Mouse (Mus musculus): ENCODE measurements around the gene Atp6v1fnb. TPM values are rescaled to one million over a fixed set of nuclear protein-coding genes. Genes with fewer than 3 reads are reported as not detected.

The Atp6v1fnb gene
- total RNA-seq (2014; fragmentation: Nextera tagmentation) = not detected in 2 replicates
- total RNA-seq (2017) = not detected in 2 replicates

DNA sequence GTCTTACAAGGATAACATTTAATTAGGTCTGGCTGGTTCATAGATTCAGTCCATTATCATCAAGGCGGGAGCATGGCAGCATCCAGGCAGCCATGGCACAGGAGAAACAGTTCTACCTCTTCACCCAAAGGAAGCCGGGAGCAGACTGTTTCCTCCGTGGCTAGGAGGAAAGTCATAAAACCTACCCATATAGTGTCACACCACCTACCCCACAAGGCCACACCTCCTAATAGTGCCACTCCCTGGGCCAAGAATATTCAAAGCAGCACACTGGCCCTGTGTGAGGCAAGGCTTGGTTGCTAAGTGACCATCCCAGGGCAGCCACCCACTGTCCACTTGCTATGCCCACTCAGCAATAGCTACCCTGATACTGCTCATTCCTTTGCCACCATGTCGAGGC is at the start of gene Atp6v1fnb:
Atp6v1fnb (plus strand) TSS at position 301 of the 400 bp plus-strand sequence.
- ATAC-seq (replicated peaks; ENCODE audit: low FRiP score, low TSS enrichment, poor library complexity, severe bottlenecking) = no peak

DNA sequence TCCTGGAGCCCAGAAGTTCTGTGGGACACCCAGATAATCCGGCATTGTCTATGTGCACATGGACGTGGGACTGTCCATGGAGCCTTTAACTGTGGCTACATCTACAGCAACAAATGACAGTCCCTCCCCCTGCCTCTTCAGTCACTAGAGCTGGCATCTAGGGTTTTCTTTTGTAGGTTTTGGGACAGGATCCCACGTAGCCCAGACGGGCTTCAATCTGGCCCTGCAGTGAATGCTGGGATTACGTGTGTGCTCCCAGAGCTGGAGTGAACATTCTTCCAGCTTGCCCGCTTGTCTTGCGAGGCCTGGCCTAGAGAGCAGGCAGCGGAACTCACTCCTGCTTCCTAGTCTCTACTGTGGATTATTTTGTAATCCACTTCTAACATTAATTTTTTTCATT is 46.1 kb upstream of the Atp6v1fnb start:
- ATAC-seq (replicated peaks; ENCODE audit: low FRiP score, low TSS enrichment, poor library complexity, severe bottlenecking) = no peak

DNA sequence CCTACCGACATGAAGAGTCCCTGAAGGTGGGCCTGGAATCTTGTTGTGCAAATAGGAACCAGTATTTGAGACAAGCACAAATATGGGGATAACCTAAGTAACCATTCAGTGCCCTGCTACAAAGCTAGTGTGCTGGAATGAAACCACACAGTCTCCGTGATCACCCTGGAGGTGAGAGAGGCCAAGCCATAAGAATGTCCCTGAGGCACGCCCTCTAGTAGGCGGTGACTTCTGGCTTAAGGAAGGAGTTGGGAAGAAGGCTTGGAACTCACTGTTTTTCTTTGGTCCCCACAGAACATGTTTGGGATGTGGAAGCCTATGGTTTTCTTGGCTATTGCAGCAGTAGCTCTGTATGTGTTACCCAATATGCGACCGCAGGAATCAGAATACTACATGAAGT is 44.9 kb upstream of the Atp6v1fnb start:
- no peak for ATAC-seq (replicated peaks; ENCODE audit: low FRiP score, low TSS enrichment, poor library complexity, severe bottlenecking)

DNA sequence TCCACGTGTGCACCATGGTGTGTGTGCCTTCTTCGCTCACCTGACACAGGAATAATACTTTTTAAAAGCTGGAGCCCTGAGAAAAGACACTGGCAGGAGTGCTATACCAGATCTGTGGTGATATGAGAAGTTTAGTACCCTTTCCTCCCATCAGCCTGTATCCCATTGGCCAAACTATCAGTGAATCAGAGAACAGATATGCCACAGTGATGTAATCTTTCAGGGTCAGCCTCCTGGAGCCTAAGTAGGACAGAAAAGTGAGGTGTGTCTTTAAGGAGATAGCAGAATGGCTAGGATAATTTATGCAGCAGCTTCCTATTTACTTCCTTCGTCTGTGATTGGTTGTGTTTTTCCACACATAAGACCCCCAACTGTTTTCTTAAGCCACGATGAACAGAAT is 43.1 kb upstream of the Atp6v1fnb start:
- ATAC-seq (replicated peaks; ENCODE audit: low FRiP score, low TSS enrichment, poor library complexity, severe bottlenecking) = no peak

DNA sequence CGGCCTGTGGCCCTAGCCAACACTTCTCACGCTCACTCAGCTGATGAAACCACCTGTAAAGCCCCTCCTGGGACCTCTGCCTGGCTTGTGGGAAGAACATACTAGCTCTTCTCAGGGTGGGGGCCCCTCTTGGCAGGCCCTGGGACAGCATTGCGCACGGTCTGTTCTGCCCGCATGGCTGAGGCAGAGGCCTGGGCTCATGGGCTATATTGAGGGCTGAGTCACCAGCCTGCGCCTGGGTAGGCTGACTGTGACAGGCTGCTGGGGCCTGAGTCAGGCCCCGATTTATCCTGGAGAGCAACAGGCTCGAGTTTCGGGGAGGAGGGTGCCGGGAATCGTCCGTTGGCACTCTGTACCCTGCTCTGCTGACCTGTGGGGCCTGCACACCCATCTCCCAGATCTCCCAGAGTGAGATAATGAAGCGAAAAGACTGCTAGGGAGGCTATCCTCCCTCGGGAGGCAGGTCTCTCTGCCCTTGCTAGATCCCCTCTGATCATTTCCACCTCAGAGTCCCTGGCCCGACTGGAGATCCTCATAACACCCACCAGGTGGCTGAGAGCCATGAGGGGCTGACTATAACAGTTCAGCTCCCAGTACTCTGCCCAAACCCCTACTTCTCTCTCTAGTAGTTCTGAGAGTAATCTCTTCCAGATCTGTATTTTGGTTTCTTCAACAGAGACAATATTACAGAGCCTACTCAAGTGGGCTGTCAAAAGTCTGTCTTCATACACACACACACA is 40.4 kb upstream of the Atp6v1fnb start:
- ATAC-seq (replicated peaks; ENCODE audit: low FRiP score, low TSS enrichment, poor library complexity, severe bottlenecking) = no peak

DNA sequence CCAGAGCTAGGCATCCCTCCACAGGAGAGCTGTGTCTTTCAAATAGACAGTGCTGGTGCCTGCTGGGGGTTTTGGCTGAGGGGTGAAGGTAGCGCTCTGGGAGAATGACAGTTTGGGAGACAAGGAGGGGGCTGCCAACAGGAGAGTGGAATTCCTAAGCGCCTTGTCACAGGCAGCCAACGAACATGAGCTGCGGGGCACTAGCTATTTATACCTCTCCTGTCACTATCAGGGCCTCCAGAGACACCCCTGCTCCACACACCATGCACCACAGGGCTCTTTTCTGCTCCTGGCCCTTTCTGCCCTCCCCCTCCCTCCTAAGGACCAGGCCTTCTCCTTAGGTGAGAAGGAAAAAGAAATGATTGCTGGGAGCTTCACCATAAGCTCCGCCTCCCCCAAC is 39.8 kb upstream of the Atp6v1fnb start:
- ATAC-seq (replicated peaks; ENCODE audit: low FRiP score, low TSS enrichment, poor library complexity, severe bottlenecking) = no peak

DNA sequence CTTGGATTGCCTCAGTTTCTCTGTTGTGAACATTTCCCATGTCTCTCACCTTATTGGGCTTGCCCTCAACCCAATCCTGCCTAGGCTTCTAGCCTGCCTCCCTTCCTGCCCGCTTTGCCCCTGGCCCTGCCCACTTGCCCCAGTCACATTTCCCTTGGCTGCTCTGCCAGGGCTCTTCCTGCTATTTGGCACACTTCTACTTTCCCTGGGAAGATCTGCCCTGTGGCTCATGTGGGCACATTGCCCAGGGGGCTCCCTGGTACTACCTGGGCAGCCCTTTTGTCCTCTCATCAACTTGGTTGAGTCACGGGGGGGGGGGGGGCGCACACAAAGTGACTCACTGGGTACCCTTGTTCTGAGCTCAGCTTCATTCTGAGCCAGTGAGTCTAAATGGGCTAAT is 39.1 kb upstream of the Atp6v1fnb start:
- ATAC-seq (replicated peaks; ENCODE audit: low FRiP score, low TSS enrichment, poor library complexity, severe bottlenecking) = no peak

DNA sequence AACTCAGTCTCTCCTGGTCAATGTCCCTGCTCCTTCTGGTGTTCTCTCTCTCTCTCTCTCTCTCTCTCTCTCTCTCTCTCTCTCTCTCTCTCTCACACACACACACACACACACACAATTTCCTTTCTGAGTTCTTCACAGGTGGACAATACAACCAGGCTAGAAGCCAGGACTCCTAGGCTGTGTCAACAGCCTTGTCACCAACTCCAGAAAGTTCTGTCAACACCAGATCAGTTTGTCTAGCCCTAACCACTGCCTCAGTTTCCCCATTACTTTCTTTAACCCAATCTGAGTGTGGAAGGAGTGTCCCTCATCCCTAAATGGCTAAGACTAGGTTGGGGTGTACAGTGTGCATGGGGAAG is 38.6 kb upstream of the Atp6v1fnb start:
- ATAC-seq (replicated peaks; ENCODE audit: low FRiP score, low TSS enrichment, poor library complexity, severe bottlenecking) = no peak

DNA sequence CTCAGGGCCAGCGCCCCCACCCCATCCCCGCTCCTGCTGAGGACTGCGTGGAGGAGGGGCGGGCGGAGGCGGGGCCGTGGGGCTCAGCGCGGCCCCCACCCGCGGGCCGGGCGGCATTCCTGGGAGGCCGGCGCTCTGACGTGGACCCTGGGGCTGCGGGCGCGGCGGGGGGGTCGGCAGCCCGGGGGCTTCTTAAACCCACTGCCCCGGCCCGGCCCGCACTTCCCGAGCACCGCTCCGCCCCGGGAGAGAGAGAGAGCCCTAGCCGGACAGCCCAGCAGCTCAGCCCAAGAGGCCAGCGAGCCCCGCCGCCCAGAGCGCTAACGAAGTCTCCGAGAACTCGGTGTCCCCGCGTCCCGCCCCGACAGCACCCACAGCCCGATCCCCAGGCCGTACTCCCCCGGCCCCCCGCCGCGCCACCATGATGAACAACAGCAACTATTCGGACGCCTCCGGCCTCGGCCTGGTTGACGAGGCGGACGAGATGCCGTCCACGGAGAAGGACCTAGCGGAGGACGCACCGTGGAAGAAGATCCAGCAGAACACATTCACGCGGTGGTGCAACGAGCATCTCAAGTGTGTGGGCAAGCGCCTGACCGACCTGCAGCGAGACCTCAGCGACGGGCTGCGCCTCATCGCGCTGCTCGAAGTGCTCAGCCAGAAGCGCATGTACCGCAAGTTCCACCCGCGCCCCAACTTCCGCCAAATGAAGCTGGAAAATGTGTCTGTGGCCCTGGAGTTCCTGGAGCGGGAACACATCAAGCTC is 38.0 kb upstream of the Atp6v1fnb start, which contains the start of gene Flnc:
Flnc (plus strand) TSS at position 219 of the 766 bp plus-strand sequence.
- ATAC-seq (replicated peaks; ENCODE audit: low FRiP score, low TSS enrichment, poor library complexity, severe bottlenecking) = no peak

DNA sequence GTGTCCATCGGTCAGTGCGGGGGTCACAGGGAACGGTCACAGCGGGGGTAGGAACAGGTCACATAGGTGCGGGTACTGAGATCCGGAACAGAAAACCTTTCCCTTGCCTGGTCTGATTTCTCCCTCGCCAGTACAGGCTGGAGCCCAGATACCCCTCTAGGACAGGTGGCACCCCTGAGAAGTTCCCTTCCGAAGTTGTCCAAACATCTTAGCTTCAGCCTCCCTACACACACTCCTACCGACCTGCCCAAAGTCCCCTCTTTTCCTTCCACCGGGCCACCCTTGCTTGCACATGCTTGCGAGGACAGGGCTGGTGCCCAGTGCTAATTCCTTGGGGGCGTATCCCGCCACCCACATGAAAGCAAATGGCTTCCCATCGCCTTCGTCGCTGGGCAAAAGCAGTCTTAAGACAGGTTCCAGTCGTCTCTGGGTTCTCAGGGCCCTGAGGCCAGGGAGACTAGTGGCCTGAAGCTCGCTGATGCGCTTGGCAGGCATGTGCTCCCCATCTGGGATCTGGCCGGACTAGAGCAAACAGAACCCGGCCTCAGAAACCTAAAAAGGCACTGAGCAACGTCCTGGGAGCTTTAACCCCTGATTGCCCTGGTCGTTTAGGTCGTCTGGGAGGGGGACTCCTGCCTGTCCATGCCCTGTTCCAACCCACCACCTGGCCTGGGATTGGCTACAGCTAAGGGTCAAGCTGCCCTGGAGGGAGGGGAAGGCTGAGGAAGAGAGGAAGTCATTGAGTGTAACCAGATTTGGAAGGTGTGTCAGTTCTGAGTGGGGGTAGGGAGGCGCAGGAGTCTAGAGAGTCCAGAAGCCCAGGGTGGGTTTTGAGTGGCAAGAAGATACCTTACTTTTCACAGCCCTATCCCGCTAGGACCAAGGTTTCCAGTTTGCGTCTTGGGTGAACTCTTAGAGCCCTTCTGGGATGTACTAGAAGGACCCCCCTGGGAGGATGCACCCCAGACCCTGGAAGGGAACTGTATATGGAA is 37.1 kb upstream of the Atp6v1fnb start:
- ATAC-seq (replicated peaks; ENCODE audit: low FRiP score, low TSS enrichment, poor library complexity, severe bottlenecking) = no peak

DNA sequence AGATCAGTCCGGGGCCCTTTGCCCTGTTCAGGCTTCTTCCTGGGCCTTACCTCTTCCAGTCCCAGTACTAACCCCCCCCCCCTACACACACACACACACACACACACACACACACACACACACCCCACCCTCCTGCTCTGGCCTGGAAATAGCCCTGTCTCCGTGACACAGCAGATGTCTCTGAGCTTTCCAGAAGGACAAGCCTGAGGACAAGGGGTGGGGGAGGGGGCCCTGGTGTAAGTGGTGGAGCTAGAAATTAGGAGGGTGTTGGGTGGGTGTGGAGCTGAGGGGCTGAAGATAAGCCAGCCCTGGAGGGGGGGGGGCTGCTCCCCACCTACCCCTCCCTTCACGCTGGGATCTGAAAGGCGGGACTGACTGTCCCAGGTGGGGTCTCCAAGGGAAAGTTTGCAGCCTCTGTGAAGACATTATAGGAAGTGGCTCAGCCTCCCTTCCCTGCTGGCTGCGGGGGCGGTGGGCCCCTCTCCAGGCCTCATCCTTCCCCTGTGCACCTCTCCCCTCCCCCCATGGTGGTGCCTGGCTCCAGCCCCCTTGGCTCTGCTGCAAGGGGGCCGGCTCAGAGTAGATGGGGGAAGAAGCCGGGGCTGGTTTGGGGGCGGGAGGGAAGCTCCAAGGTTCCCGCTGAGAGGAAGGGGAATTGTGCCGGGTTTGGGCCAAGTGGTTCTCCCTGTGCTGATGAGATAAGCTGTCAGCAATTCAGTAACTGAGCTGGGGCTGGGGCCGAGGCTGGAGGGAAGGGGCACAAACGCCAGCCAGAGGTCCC is 36.1 kb upstream of the Atp6v1fnb start:
- ATAC-seq (replicated peaks; ENCODE audit: low FRiP score, low TSS enrichment, poor library complexity, severe bottlenecking) = no peak

DNA sequence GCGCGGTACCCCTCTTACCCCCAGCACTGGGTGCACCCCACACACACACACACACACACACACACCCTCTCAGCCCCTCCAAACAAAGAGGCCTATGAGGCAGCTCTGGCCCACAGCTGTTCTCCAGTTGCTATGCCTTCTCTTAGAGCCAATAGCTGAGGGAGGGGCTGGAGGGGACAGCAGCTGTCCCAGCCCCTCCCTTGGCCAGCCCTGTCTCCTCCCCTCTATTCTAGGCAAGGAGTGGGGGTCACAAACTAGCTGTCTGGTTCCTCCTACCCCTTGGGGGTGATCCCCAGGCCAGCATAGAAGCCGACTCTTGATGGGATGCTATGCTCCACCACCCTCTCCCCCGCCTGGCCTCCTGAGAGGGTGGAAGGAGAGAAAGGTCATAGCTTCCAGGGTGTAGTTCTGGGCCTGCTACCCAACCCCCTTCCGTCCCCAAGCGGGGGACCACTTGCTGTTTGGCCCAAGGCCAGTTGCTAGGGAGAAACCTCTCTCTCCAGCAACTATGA is 35.2 kb upstream of the Atp6v1fnb start:
- ATAC-seq (replicated peaks; ENCODE audit: low FRiP score, low TSS enrichment, poor library complexity, severe bottlenecking) = no peak

DNA sequence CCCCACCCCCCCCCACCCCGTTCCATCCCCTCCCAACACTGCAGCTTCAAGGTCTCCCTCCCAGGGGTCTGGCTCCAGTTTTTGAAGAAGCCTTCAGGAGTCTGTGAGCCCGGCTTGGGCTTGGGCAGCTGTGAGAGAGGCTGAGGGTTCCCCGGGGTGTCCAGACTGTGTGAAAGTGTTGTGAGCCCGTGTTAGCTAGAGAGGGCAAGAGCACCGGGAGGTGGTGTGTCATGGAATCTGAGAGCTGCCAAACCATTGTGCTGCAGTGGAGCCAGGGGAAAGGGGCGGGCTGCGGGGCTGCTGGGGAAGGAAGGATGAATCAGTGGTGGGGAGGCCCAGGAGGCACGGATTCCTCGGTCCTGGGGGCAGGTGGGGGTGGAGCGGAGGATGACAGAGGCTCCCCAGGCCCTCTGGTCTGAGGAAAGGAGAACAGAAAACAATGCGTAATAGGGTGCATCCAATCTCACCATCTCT is 34.7 kb upstream of the Atp6v1fnb start:
- ATAC-seq (replicated peaks; ENCODE audit: low FRiP score, low TSS enrichment, poor library complexity, severe bottlenecking) = no peak

DNA sequence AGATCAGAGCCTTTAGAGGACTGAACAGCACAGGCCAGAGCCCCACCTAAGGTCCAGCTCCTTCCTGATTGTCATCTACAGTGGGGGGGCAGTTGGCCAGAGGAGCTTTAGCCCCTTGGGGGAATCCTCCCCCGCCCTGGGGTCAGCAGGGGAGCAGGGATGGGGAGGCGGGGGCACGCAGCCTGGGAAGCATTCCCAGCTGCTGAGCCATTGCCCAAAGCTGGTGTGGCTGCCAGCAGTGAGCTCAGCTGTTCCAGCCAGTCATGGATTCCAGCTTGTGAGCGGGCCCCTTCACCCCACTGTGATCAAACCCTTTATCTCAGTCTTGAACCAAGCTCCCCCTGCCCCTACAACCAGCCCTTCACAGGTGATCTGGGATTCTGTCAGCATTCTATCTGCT is 32.0 kb upstream of the Atp6v1fnb start:
- ATAC-seq (replicated peaks; ENCODE audit: low FRiP score, low TSS enrichment, poor library complexity, severe bottlenecking) = no peak

DNA sequence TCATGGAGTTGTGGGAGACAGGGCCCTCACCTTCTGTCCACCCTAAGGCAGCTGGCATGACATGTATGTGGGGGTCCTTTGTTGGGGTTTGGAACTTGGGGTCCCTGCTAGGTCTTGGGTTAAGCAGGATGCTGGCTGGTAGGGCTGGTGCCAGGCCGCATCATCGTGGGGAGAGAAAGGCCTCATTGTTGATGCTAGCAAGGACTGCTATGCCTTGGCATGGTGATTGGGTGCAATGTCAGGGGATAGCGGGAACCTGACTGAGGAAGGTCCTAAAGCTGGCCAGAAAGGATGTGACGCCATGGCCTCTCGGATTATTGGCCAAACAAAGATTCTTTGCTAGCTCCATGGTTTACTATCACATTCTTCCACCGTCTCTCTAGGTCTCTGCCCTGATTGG is 31.4 kb upstream of the Atp6v1fnb start:
- ATAC-seq (replicated peaks; ENCODE audit: low FRiP score, low TSS enrichment, poor library complexity, severe bottlenecking) = no peak

DNA sequence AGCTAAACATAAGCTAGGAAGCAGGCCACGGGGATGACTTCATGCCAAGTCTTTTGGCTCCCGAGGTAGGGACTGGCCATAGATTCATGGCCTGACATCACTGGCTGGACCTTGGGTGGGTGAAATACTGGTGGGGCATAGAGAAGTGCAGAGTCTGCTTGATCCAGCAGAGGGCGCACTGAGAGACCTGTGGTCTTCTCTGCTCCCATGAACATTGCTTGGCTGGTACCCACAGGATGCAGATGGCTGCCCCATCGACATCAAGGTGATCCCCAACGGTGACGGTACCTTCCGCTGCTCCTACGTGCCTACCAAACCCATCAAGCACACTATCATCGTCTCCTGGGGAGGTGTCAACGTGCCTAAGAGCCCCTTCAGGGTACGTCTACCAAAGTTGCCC is 26.5 kb upstream of the Atp6v1fnb start:
- peak; percentile 70; the same call in 1 of the 2 replicates for ATAC-seq (replicated peaks; ENCODE audit: low FRiP score, low TSS enrichment, poor library complexity, severe bottlenecking)

DNA sequence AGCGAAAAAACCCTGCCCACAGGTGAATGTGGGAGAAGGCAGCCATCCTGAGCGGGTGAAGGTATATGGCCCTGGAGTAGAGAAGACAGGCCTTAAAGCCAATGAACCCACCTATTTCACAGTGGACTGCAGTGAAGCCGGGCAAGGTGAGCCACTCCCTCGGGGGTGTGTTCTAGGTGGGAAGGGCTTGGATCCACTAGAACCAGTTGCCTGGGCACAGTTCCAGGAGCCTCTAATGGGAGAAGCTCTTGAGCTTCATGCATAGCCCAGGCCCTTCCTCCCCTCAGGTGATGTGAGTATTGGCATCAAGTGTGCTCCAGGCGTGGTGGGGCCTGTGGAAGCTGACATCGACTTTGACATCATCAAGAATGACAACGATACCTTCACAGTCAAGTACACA is 25.9 kb upstream of the Atp6v1fnb start:
- ATAC-seq (replicated peaks; ENCODE audit: low FRiP score, low TSS enrichment, poor library complexity, severe bottlenecking) = no peak

DNA sequence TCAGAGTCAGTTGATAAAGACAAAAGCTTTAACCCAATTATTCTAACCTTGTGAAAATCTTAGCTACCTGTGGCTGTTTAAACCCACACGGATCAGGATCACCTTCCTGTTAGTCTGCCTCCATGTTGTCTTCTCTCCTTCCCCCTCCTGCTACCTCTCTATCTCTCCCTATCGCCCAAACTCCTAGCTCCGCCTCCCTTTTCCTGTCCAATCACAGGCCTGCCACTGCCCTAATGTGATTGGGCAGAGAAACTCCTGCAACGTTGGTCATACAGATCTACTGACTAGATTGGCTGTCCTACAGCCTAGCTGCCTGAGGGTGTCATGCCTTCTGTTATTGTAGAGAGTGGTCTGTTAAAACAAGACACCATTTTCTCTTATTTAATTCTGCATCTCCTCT is 21.4 kb upstream of the Atp6v1fnb start:
- ATAC-seq (replicated peaks; ENCODE audit: low FRiP score, low TSS enrichment, poor library complexity, severe bottlenecking) = 0 out of 2 replicates have a peak, but pooled peaks have one; percentile 38

DNA sequence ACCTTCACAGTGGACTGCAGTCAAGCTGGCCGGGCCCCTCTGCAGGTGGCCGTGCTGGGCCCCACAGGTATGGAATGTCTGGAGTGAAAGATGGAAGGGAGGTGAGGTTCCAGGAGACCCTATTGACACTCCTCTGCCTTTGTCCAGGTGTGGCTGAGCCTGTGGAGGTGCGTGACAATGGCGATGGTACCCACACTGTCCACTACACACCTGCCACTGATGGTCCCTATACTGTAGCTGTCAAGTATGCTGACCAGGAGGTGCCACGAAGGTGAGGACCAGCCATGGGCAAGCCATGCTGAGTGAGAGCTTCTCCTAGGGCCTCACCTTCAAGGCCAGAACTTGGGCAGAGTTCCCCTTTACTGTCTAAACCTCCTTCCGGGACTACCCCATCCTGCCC is 20.6 kb upstream of the Atp6v1fnb start:
- no peak for ATAC-seq (replicated peaks; ENCODE audit: low FRiP score, low TSS enrichment, poor library complexity, severe bottlenecking)

All from megakaryocyte-erythroid progenitor cell, adult 5-6 weeks (primary cell).